Mouse (Mus musculus) liver, embryonic 13.5 days (tissue): Measurements from ENCODE around the gene S100a2. TPM values are rescaled to one million over a fixed set of nuclear protein-coding genes. Genes with fewer than 3 reads are reported as not detected.

Experiments used
- ATAC-seq: fragments of 200-750 bp; cut with Nextera tagmentation; 2 replicates; pipeline ENCODE4 v1.8.0; 2017; ENCODE audit warnings: low read depth, mild to moderate bottlenecking, moderate number of reproducible peaks, moderate library complexity
- DNase-seq: peaks from one replicate; pipeline ENCODE4 v3.0.0; 2022
- H3K27ac ChIP-seq: fragments of 300-500 bp; sonication (generic); 2 replicates; pipeline ENCODE4 v1.5.1; 2015; ENCODE audit warnings: moderate library complexity, mild to moderate bottlenecking, inconsistent platforms
- H3K27me3 ChIP-seq: fragments of 300-500 bp; sonication (generic); 2 replicates; pipeline ENCODE4 v1.6.1; 2015; ENCODE audit warnings: mild to moderate bottlenecking, inconsistent platforms
- H3K36me3 ChIP-seq: fragments of 300-500 bp; sonication (generic); 2 replicates; pipeline ENCODE4 v1.6.1; 2015; ENCODE audit warnings: mild to moderate bottlenecking, inconsistent platforms
- H3K4me1 ChIP-seq: fragments of 300-500 bp; sonication (generic); replicated peaks from 2 replicates; pipeline ENCODE4 v1.6.1; 2015; ENCODE audit warnings: inconsistent platforms
- H3K4me2 ChIP-seq: fragments of 300-500 bp; sonication (generic); 2 replicates; pipeline ENCODE4 v1.6.1; 2015; ENCODE audit warnings: inconsistent platforms, mild to moderate bottlenecking, moderate library complexity
- H3K4me3 ChIP-seq: fragments of 300-500 bp; sonication (generic); replicated peaks from 2 replicates; pipeline ENCODE4 v1.5.1; 2015; ENCODE audit warnings: mild to moderate bottlenecking, inconsistent platforms
- H3K9ac ChIP-seq: fragments of 300-500 bp; sonication (generic); 2 replicates; pipeline ENCODE4 v1.6.1; 2015; ENCODE audit warnings: mild to moderate bottlenecking, inconsistent platforms
- H3K9me3 ChIP-seq: fragments of 300-500 bp; sonication (generic); replicated peaks from 2 replicates; pipeline ENCODE4 v1.6.1; 2016; ENCODE audit warnings: inconsistent platforms
- WGBS: fragments of 180-500 bp; shearing (Covaris S2); methylation state at CpG from one replicate; pipeline ENCODE4 v1.1.7; 2015; ENCODE audit not compliant: insufficient replicate concordance; 5-methylcytosine and 5-hydroxymethylcytosine counted together
- polyA plus RNA-seq: library from polyadenylated mRNA; unstranded; fragments of >200 nt; fragmentation: Nextera tagmentation; extraction: Ambion mirVana; gene quantifications from 2 replicates; pipeline ENCODE4 v1.2.1, GENCODE M21; 2015

Gene S100a2
- not detected in 2 replicates for polyA plus RNA-seq

- Histone ChIP-seq H3K4me2 (no peak within 1 kb of the TSS), H3K36me3 (no peaks in the 10 kb centered on the region), H3K27ac (no peak within 1 kb of the TSS), H3K4me3 (no peak within 1 kb of the TSS), H3K9ac (no peak within 1 kb of the TSS), H3K27me3 (no peaks in the 10 kb centered on the region), H3K9me3 (no peaks in the 10 kb centered on the region), H3K4me1 (no peaks in the 10 kb centered on the region)
- DNase-seq (no peak), ATAC-seq (no peak)
- WGBS, result 60% methylated on average over 8 of the region's 8 CpGs
Observed at GRCm38 (mm10) chr3:90589947-90590346, at the start of gene S100a2. TSS of gene S100a2 (plus strand) at chr3:90590247.

- H3K36me3 ChIP-seq, result no peaks in the 10 kb centered on the region
- no peaks in the 10 kb centered on the region for H3K4me1 ChIP-seq
- H3K27me3 ChIP-seq, result no peaks in the 10 kb centered on the region
- no peak overlapping the region for H3K4me2 ChIP-seq
- 76% methylated on average over 4 of the region's 4 CpGs for WGBS
- H3K9ac ChIP-seq, result no peak overlapping the region
- DNase-seq (no peak), ATAC-seq (no peak)
- no peak overlapping the region for H3K27ac ChIP-seq
- H3K4me3 ChIP-seq, result no peak overlapping the region
- H3K9me3 ChIP-seq, result no peaks in the 10 kb centered on the region
Observed at GRCm38 (mm10) chr3:90540904-90541303, 49.1 kb upstream of the S100a2 start.

- H3K9me3 ChIP-seq, result no peaks in the 10 kb centered on the region
- H3K4me1 ChIP-seq, result no peaks in the 10 kb centered on the region
- ATAC-seq (no peak), DNase-seq (no peak)
- no peak overlapping the region for H3K4me2 ChIP-seq
- no peak overlapping the region for H3K9ac ChIP-seq
- H3K27me3 ChIP-seq, result no peaks in the 10 kb centered on the region
- no peak overlapping the region for H3K27ac ChIP-seq
- no peak overlapping the region for H3K4me3 ChIP-seq
- WGBS, result 53% methylated on average over 5 of the region's 5 CpGs
- no peaks in the 10 kb centered on the region for H3K36me3 ChIP-seq
Observed at GRCm38 (mm10) chr3:90549676-90550420, 40.2 kb upstream of the S100a2 start.

GRCm38 (mm10) chr3:90550421-90550790 lies 39.6 kb upstream of the S100a2 start:
- Histone ChIP-seq H3K27ac (no peak overlapping the region), H3K4me1 (no peaks in the 10 kb centered on the region), H3K36me3 (no peaks in the 10 kb centered on the region), H3K27me3 (no peaks in the 10 kb centered on the region), H3K4me3 (no peak overlapping the region), H3K4me2 (no peak overlapping the region), H3K9ac (no peak overlapping the region), H3K9me3 (no peaks in the 10 kb centered on the region)
- no peak for ATAC-seq
- DNase-seq, result no peak
- 71% methylated on average over 2 of the region's 2 CpGs for WGBS

GRCm38 (mm10) chr3:90552231-90552630 lies 37.8 kb upstream of the S100a2 start:
- H3K4me1 ChIP-seq, result no peaks in the 10 kb centered on the region
- no peak overlapping the region for H3K4me2 ChIP-seq
- ATAC-seq, result no peak
- 54% methylated on average over 2 of the region's 2 CpGs for WGBS
- no peak overlapping the region for H3K4me3 ChIP-seq
- H3K36me3 ChIP-seq, result no peaks in the 10 kb centered on the region
- no peaks in the 10 kb centered on the region for H3K9me3 ChIP-seq
- no peak overlapping the region for H3K9ac ChIP-seq
- no peak for DNase-seq
- no peaks in the 10 kb centered on the region for H3K27me3 ChIP-seq
- no peak overlapping the region for H3K27ac ChIP-seq

- Histone ChIP-seq H3K27ac (no peak overlapping the region), H3K27me3 (no peaks in the 10 kb centered on the region), H3K9me3 (no peaks in the 10 kb centered on the region), H3K4me2 (no peak overlapping the region), H3K4me3 (no peak overlapping the region), H3K36me3 (no peaks in the 10 kb centered on the region), H3K4me1 (no peaks in the 10 kb centered on the region), H3K9ac (no peak overlapping the region)
- DNase-seq (no peak), ATAC-seq (no peak)
- WGBS, result 63% methylated on average over 5 of the region's 5 CpGs
Observed at GRCm38 (mm10) chr3:90555954-90556353, 34.1 kb upstream of the S100a2 start.

- Histone ChIP-seq H3K4me2 (no peak within 1 kb of the TSS), H3K27ac (no peak within 1 kb of the TSS), H3K27me3 (no peaks in the 10 kb centered on the region), H3K4me3 (no peak within 1 kb of the TSS), H3K36me3 (no peaks in the 10 kb centered on the region), H3K9ac (no peak within 1 kb of the TSS), H3K4me1 (no peaks in the 10 kb centered on the region), H3K9me3 (no peaks in the 10 kb centered on the region)
- DNase-seq (no peak), ATAC-seq (no peak)
- 59% methylated on average over 6 of the region's 6 CpGs for WGBS
Observed at GRCm38 (mm10) chr3:90560008-90560628, 29.9 kb upstream of the S100a2 start, which contains the start of gene S100a3. TSS of gene S100a3 (plus strand) at chr3:90560578.

- Histone ChIP-seq H3K4me3 (no peak overlapping the region), H3K27me3 (no peaks in the 10 kb centered on the region), H3K4me2 (no peak overlapping the region), H3K9ac (no peak overlapping the region), H3K36me3 (no peaks in the 10 kb centered on the region), H3K4me1 (no peaks in the 10 kb centered on the region), H3K9me3 (no peaks in the 10 kb centered on the region), H3K27ac (no peak overlapping the region)
- DNase-seq (no peak), ATAC-seq (no peak)
- 66% methylated on average over 5 of the region's 5 CpGs for WGBS
Observed at GRCm38 (mm10) chr3:90574691-90575090, 15.4 kb upstream of the S100a2 start.

- H3K36me3 ChIP-seq, result no peaks in the 10 kb centered on the region
- WGBS, result 56% methylated on average over 3 of the region's 3 CpGs
Observed at GRCm38 (mm10) chr3:90575320-90575719, 14.7 kb upstream of the S100a2 start.

GRCm38 (mm10) chr3:90576351-90577001 lies 13.6 kb upstream of the S100a2 start:
- no peak for DNase-seq

More at GRCm38 (mm10) chr3:90575320-90575719, 14.7 kb upstream of the S100a2 start:
- Histone ChIP-seq H3K9me3 (no peaks in the 10 kb centered on the region), H3K9ac (no peak overlapping the region), H3K4me3 (no peak overlapping the region), H3K27ac (no peak overlapping the region), H3K4me2 (no peak overlapping the region), H3K27me3 (no peaks in the 10 kb centered on the region), H3K4me1 (no peaks in the 10 kb centered on the region)
- ATAC-seq (no peak), DNase-seq (no peak)

GRCm38 (mm10) chr3:90579433-90579832 lies 10.6 kb upstream of the S100a2 start:
- Histone ChIP-seq H3K4me3 (no peak overlapping the region), H3K27ac (no peak overlapping the region), H3K4me2 (no peak overlapping the region), H3K4me1 (no peaks in the 10 kb centered on the region), H3K9me3 (no peaks in the 10 kb centered on the region), H3K9ac (no peak overlapping the region), H3K27me3 (no peaks in the 10 kb centered on the region), H3K36me3 (no peaks in the 10 kb centered on the region)
- DNase-seq (no peak), ATAC-seq (no peak)
- WGBS, result 67% methylated on average over 7 of the region's 7 CpGs

More at GRCm38 (mm10) chr3:90576351-90577001, 13.6 kb upstream of the S100a2 start:
- Histone ChIP-seq H3K4me2 (no peak overlapping the region), H3K27me3 (no peaks in the 10 kb centered on the region), H3K27ac (no peak overlapping the region), H3K9me3 (no peaks in the 10 kb centered on the region), H3K4me3 (no peak overlapping the region), H3K36me3 (no peaks in the 10 kb centered on the region), H3K9ac (no peak overlapping the region), H3K4me1 (no peaks in the 10 kb centered on the region)
- ATAC-seq, result no peak
- 58% methylated on average over 10 of the region's 10 CpGs for WGBS
